Mouse (Mus musculus) fibroblast of lung, adult 2 months (primary cell): ENCODE data around the gene Casq2.
A peak's percentile ranks its signal among the peaks of the same experiment; 100 is the strongest.

Source experiments
- DNase-seq: peaks from one replicate; pipeline ENCODE4 v3.0.0-alpha.2; 2011; ENCODE audit warnings: low read depth

Casq2 gene

GRCm38 (mm10) chr3:102164911-102165310, 78.7 kb downstream of the Casq2 start:
- DNase-seq, result no peak

GRCm38 (mm10) chr3:102165536-102166286, 79.5 kb downstream of the Casq2 start:
- DNase-seq, result no peak

GRCm38 (mm10) chr3:102166287-102166620, 80.0 kb downstream of the Casq2 start:
- DNase-seq, result no peak

GRCm38 (mm10) chr3:102166794-102167193, 80.6 kb downstream of the Casq2 start:
- DNase-seq, result no peak

GRCm38 (mm10) chr3:102167555-102168210, 81.5 kb downstream of the Casq2 start:
- DNase-seq, result no peak

- DNase-seq, result peak; percentile 90
Observed at GRCm38 (mm10) chr3:102169197-102169905, 83.1 kb downstream of the Casq2 start.

GRCm38 (mm10) chr3:102174118-102174865, 88.1 kb downstream of the Casq2 start:
- DNase-seq, result no peak

- DNase-seq, result no peak
Observed at GRCm38 (mm10) chr3:102175701-102176100, 89.5 kb downstream of the Casq2 start.

- no peak for DNase-seq
Observed at GRCm38 (mm10) chr3:102176116-102176515, 89.9 kb downstream of the Casq2 start.

- DNase-seq, result no peak
Observed at GRCm38 (mm10) chr3:102177837-102178615, 91.8 kb downstream of the Casq2 start.

GRCm38 (mm10) chr3:102179869-102180268, 93.7 kb downstream of the Casq2 start:
- DNase-seq, result no peak

GRCm38 (mm10) chr3:102180746-102181145, 94.5 kb downstream of the Casq2 start:
- no peak for DNase-seq

GRCm38 (mm10) chr3:102181191-102181590, 95.0 kb downstream of the Casq2 start:
- DNase-seq, result no peak

- DNase-seq, result no peak
Observed at GRCm38 (mm10) chr3:102182601-102183000, 96.4 kb downstream of the Casq2 start.

- DNase-seq, result no peak
Observed at GRCm38 (mm10) chr3:102184721-102185120, 98.5 kb downstream of the Casq2 start.

GRCm38 (mm10) chr3:102187401-102187800, 101.2 kb downstream of the Casq2 start:
- peak; percentile 45 for DNase-seq

- no peak for DNase-seq
Observed at GRCm38 (mm10) chr3:102188972-102189371, 102.8 kb downstream of the Casq2 start.

- no peak for DNase-seq
Observed at GRCm38 (mm10) chr3:102190015-102190414, 103.8 kb downstream of the Casq2 start.

- no peak for DNase-seq
Observed at GRCm38 (mm10) chr3:102190642-102191041, 104.4 kb downstream of the Casq2 start.

GRCm38 (mm10) chr3:102191575-102191974, 105.4 kb downstream of the Casq2 start:
- DNase-seq, result no peak

GRCm38 (mm10) chr3:102192621-102193020, 106.4 kb downstream of the Casq2 start:
- no peak for DNase-seq
